Mouse (Mus musculus) heart, postnatal 0 days (tissue): ENCODE results near the gene Helb.
"Not testable (repeated sequence)": the region's sequence is repeated elsewhere in the genome, so short reads cannot be mapped to it uniquely, and the experiment has no call there.

Source experiments
- CTCF ChIP-seq: IDR thresholded peaks from 2 replicates; pipeline ENCODE4 v1.5.1; 2016; ENCODE audit warnings: antibody characterized with exemption, control low read depth, low read depth
- EP300 ChIP-seq: IDR thresholded peaks from 2 replicates; pipeline ENCODE4 v1.6.1; 2016; ENCODE audit warnings: antibody characterized with exemption, low read depth

DNA sequence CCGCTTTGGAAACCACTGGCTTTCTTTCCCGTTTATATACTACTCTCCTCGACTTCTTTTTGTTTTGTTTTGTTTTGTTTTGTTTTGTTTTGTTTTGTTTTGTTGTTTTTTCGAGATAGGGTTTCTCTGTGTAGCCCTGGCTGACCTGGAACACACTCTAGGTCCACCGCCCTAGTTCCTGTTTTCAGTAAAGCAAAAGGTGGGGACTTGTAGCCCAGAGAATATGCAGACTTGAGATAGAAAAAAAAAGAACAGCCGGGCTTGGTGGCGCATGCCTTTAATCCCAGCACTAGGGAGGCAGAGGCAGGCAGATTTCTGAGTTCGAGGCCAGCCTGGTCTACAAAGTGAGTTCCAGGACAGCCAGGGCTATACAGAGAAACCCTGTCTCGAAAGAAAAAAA lies 695 bp upstream of the Helb start:
- not testable (repeated sequence) for TF ChIP-seq CTCF, EP300
